Mouse (Mus musculus): ENCODE results near the gene R3hdm4.

The R3hdm4 gene

GRCm38 (mm10) chr10:79924998-79925784 lies 4.2 kb upstream of the R3hdm4 start:
- peak; percentile 93 for DNase-seq (ENCODE audit: extremely low spot score)

DNA sequence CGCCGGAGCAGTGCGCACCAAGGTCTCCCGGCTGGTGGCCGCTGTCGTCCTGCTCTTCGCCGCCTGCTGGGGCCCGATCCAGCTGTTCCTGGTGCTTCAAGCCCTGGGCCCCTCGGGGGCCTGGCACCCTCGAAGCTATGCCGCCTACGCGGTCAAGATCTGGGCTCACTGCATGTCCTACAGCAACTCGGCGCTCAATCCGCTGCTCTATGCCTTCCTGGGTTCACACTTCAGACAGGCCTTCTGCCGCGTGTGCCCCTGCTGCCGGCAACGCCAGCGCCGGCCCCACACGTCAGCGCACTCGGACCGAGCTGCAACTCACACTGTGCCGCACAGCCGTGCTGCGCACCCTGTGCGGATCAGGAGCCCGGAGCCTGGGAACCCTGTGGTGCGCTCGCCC lies 564 bp upstream of the R3hdm4 start:
- DNase-seq (ENCODE audit: extremely low spot score): no peak

- DNase-seq (ENCODE audit: extremely low spot score): no peak
Measured at GRCm38 (mm10) chr10:79920056-79920890, 735 bp downstream of the R3hdm4 start.

- no peak for DNase-seq (ENCODE audit: extremely low spot score)
Measured at GRCm38 (mm10) chr10:79919251-79919849, 1.7 kb downstream of the R3hdm4 start.

GRCm38 (mm10) chr10:79918231-79919078 lies 2.6 kb downstream of the R3hdm4 start:
- DNase-seq (ENCODE audit: extremely low spot score): no peak

GRCm38 (mm10) chr10:79917532-79918100 lies 3.4 kb downstream of the R3hdm4 start:
- no peak for DNase-seq (ENCODE audit: extremely low spot score)

DNA sequence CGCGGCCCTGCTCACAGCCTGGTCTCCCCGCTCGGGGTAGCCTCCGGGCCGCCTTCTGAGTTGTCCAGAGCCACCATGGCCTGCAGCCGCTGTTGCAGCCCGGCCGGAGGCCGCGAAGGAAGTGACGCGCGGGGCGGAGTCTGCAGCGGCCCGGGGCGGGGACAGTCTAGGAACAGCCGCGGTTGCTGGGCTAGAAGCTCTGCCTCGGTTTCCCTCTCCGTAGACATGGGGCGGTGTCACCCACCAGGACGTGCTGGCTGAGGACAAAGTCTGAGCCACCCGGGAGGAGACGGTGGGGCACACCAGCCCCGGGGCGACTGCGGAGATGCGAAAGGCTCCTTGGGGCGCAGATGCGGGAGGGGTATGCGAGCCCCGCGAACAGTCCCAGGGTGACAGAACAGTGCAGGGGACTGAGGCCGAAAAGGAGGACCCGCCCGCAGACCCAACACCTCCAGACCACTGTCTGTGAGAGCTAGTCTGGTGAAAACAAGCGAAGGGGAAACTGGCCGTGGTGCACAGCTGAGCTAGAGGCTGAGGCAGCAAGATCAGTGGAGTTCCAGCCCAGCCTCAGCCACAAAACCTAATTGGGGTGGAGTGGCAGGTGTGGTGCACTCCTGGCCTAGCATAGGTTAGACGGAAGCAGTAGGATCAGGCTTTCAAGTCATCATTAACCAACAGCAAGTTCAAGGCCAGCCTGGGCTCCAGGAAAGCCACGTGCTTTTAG lies 4.0 kb downstream of the R3hdm4 start, which contains the start of gene Kiss1r:
TSS of gene Kiss1r (plus strand) at position 164 of the 724 bp plus-strand sequence.
- DNase-seq (ENCODE audit: extremely low spot score): peak; percentile 88

DNA sequence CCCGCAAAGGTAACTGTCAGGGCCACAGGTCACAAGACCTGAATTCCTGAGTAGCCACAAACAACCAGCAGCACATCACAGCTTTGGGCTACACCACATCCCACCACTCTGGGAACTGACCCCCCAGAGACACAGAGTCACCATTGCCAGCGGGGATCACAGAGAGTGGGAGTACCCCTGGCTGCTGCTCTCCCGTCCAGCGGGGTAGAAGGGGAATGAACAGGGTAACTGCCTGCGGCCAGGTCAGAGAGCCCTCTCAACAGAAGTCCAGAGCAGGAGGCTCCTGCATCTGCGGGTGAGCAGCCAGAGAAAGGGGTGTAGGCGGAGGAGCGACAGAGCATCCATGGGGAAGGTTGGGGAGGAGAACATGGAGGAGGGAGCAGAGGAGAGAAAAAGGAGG lies 4.9 kb downstream of the R3hdm4 start:
- no peak for DNase-seq (ENCODE audit: extremely low spot score)

DNA sequence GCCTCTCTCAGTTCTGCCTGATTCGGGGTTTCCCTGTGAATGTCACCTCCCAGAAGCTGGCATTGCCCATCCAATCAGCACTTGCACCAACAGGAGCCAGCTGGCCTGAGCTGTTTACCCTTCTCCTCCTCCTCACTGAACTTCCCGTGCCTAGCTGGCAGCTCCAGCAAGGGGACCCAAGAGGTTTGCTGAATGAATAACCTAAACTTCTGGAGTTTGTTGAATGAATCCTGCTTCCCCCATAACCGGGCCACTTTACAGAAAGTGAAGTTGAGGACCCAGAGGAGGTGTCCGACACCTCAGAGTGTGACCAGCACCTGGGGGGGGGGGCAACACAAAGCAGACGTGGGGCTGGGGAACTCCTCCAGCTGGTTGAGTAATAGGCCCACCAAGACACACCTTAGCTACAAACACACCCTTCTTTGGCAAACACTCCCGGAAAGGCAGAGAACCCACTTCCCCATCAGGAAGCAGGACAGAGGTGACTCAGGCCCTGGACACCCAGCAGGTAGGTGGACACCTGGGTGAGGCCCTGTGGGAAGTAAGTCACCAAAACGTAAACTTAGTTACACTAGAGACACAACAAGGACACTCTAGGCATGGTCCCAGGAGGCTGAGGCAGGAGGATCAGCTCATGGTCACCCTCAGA lies 5.9 kb downstream of the R3hdm4 start:
- DNase-seq (ENCODE audit: extremely low spot score): no peak

- no peak for DNase-seq (ENCODE audit: extremely low spot score)
Measured at GRCm38 (mm10) chr10:79914131-79914947, 6.7 kb downstream of the R3hdm4 start.

DNA sequence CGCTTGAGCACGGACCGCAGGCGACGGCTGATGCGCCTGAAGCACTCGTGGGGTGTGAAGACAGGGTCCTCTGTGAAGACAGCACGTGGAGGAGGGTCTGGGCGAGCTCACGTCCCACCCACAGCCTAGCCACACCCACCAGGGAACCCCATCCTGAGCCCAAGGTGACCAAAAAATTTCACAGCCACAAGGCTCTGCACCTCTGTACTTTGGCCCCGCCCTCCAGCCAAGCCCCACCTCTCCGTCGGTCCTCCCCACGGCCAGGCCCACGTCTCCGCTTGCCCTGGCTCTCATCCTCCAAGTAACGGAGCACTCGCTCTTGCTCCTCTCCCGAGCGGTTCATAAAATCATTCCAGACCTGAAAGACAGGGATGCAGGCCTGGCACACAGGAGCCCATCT lies 8.6 kb downstream of the R3hdm4 start:
- no peak for DNase-seq (ENCODE audit: extremely low spot score)

DNA sequence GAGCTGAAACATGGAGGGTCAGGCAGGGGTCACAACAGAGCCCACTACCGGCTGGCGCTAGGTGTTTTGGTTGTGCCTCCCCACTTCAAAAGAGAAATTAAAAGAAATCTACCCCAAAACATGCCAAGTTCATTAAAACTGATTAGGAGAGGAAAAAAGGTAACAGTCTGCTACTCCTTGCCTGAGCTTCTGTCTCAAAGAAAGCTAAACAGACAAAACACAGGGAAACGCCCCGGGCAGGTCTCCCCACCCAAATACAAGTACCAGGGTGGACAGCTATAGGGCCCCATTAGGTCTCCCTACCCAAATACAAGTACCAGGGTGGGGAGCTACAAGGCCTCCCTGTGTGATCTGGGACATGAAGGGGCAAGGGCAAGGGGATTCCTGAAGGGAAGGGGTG lies 10.5 kb downstream of the R3hdm4 start, which contains the start of gene Gm26602:
TSS of gene Gm26602 (plus strand) at position 301 of the 400 bp plus-strand sequence.
- DNase-seq (ENCODE audit: extremely low spot score): no peak

DNA sequence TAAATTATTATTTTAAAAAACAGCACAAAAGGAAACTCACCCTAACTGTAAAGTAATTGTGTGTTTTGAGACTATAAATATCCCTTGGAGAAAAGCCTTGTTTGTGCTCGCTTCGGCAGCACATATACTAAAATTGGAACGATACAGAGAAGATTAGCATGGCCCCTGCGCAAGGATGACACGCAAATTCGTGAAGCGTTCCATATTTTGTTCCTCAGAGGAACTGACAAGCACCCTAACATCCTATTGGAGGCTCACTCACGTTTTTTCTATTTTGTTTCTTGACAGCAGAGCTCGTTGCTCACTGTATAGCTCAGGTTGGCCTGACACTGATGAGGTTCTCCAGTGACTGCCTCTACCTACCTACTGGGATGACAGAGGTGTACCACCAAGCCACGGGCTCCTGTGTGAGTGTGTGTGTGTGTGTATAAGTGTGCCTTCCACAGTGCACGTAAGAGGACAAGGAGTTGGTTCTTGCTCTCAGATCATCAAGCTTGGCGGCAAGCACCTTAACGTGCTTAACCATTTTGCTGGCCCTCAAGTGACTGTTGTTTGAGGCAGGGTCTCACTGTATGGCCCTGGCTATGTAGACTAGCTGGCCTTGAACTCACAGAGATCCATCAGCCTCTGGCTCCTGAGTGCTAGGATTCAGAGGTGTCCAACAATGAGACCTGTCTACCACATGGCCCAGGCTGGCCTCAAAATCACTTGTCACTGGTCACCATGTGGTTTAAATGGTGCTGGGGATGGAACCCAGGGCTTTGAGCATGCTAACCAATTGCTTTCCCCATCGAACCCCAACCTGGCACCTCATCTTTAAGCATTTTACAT lies 11.7 kb downstream of the R3hdm4 start:
- DNase-seq (ENCODE audit: extremely low spot score): peak; percentile 83

DNA sequence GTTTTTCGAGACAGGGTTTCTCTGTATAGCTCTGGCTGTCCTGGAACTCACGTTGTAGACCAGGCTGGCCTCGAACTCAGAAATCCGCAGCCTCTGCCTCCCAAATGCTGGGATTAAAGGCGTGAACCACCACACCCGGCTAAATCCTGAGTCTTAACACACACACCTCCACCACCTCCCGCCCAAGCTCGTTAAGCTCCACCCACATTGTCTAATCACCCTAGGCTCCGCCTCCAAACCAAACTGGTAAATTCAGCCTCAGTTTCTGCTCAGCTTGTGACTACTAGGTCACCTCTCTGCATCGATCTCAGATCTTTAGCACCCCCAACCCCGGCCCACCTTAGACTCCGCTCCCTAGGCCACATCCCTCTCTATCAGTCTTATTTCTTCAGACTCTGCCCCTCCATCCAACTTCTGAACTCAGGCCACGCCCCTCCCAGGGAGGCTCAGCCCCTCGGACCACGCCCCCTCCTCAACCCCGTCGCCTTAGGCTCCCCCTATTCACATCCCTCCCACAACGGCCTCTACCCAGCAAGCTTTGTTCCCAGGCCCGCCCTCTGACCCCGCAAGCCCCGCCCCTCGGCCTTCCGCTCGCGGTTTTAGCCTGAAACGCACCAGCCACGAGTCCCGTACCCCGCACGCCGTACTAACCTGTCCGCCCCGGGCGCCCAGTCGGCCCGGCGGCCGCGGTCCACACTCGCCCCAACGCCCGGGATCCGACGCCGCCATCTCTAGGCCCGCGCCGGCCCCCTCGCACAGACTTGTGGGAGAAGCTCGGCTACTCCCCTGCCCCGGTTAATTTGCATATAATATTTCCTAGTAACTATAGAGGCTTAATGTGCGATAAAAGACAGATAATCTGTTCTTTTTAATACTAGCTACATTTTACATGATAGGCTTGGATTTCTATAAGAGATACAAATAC lies 12.6 kb downstream of the R3hdm4 start, which contains the start of gene Med16:
TSS of gene Med16 (minus strand) at position 757 of the 925 bp plus-strand sequence.
- peak; percentile 99 for DNase-seq (ENCODE audit: extremely low spot score)

- no peak for DNase-seq (ENCODE audit: extremely low spot score)
Measured at GRCm38 (mm10) chr10:79907415-79907814, 13.6 kb downstream of the R3hdm4 start.

- no peak for DNase-seq (ENCODE audit: extremely low spot score)
Measured at GRCm38 (mm10) chr10:79906712-79907111, 14.3 kb downstream of the R3hdm4 start.

- DNase-seq (ENCODE audit: extremely low spot score): no peak
Measured at GRCm38 (mm10) chr10:79900951-79901410, 20.0 kb downstream of the R3hdm4 start.

Measured in embryo, embryonic 9.5 days (tissue).